ENCODE assay signal across 9 mouse cellular contexts in the genomic region with DNA sequence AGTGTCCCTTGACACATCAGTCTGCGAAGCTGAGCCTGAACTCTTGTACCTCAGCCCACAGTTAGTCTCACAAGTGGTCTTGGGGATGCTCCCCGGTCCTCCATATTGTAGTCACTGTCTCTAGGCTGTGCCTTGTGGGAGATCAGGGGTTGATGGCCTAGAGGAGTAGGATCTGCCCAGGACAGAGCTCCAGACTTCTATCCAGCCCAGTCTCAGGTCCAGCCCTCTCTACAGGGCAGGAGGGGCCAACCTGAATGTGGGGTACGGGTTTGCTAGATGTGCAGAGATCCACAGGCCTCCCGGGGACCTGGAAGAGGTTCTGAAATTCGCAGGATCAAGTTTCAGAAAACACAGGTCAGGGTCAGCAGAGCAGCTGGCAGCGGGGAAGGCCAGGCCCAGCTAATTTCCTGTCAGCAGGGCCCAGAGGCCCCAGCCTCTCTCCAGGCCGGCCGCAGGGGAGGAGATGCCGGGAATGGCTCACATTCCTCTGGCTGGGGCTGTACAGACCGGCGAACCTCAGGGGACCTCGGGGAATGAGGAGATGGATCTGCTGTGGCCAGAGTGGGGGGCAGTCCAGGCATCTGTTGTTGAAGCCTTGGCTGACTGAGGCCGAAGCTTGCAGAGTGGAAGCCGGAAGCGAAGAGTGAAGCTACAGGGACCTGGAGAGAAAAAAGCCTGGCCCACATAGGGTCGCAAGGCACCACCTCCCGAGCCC.
DNase-seq lines count a peak whose midpoint lies in the region; ATAC-seq and TF ChIP-seq lines count a peak whose summit lies in the region.
"Had no signal": no experiment of that assay in that cellular context is flagged by ENCODE, and none has a peak within 500 bp of the region (broad histone marks: within the 10 kb centered on the region; RNA-seq: fewer than 3 reads in every experiment).

No protein-coding gene starts in this region.

- H3K36me3 ChIP-seq in C2C12 (ENCODE audit: control insufficient read depth, insufficient read depth), result no peaks in the 10 kb centered on the region
- no peaks in the 10 kb centered on the region for H3K36me3 ChIP-seq in heart, embryonic 12.5 days
- H3K36me3 ChIP-seq in lung, embryonic 16.5 days (ENCODE audit: control insufficient read depth, insufficient read depth, low read length), result no peaks in the 10 kb centered on the region
- no peaks in the 10 kb centered on the region for H3K36me3 ChIP-seq in stomach, embryonic 14.5 days (ENCODE audit: control insufficient read depth, insufficient read depth, low read length)
- H3K36me3 ChIP-seq: liver, embryonic 15.5 days had no signal

- DNase-seq in embryo, embryonic 10.5 days (ENCODE audit: low spot score), result peak; percentile 84
- peak; percentile 75 for DNase-seq in kidney, adult 9 months
- DNase-seq in left cerebral cortex, adult 9 months (ENCODE audit: low spot score in 2 of 2), result no peak

- ATAC-seq in heart, embryonic 12.5 days (ENCODE audit: insufficient number of reproducible peaks, low FRiP score), result peak; percentile 90
- ATAC-seq in lung, embryonic 16.5 days (ENCODE audit: low read depth), result peak; percentile 96
- ATAC-seq in stomach, embryonic 14.5 days (ENCODE audit: insufficient number of reproducible peaks, insufficient read depth, low FRiP score, low read depth), result peak; percentile 83; the same call in 1 of the 2 replicates
- no peak for ATAC-seq in megakaryocyte progenitor cell, adult 5-6 weeks (replicated peaks; ENCODE audit: poor library complexity)

- no peak for TF ChIP-seq CTCF in C2C12 (IDR thresholded peaks at IDR 0.05; ENCODE audit: control insufficient read depth, insufficient read depth, insufficient read length)

- H3K27me3 ChIP-seq in C2C12 (ENCODE audit: control insufficient read depth, insufficient read depth, insufficient read length), result no peaks in the 10 kb centered on the region
- no peaks in the 10 kb centered on the region for H3K27me3 ChIP-seq in heart, embryonic 12.5 days (replicated peaks)
- no peaks in the 10 kb centered on the region for H3K27me3 ChIP-seq in lung, embryonic 16.5 days (ENCODE audit: control insufficient read depth, insufficient read depth, low read depth, low read length)
- H3K27me3 ChIP-seq in stomach, embryonic 14.5 days (ENCODE audit: control insufficient read depth, insufficient read depth, low read length), result no peaks in the 10 kb centered on the region
- H3K27me3 ChIP-seq: liver, embryonic 15.5 days had no signal

- WGBS in heart, embryonic 12.5 days, result 14% methylated on average over 17 of the region's 17 CpGs
- WGBS in lung, embryonic 16.5 days, result 20% methylated on average over 17 of the region's 17 CpGs
- WGBS in stomach, embryonic 14.5 days, result 23% methylated on average over 17 of the region's 17 CpGs

- no peak overlapping the region for H3ac ChIP-seq in C2C12 (ENCODE audit: control insufficient read depth, insufficient read length, low read depth)

- peak overlapping the region; percentile 27; the same call in 1 of the 2 replicates for H3K4me2 ChIP-seq in heart, embryonic 12.5 days
- no peak overlapping the region for H3K4me2 ChIP-seq in lung, embryonic 16.5 days (ENCODE audit: low read depth, low read length)
- no peak overlapping the region for H3K4me2 ChIP-seq in stomach, embryonic 14.5 days (replicated peaks; ENCODE audit: low read depth, low read length)
- H3K4me2 ChIP-seq: liver, embryonic 15.5 days had no signal

- no peaks in the 10 kb centered on the region for H3K79me2 ChIP-seq in C2C12 (ENCODE audit: control insufficient read depth, insufficient read depth)

- peaks cover 28% of the 10 kb centered on the region for H3K4me1 ChIP-seq in heart, embryonic 12.5 days (replicated peaks)
- H3K4me1 ChIP-seq in lung, embryonic 16.5 days (replicated peaks; ENCODE audit: control insufficient read depth, insufficient read depth, low read length), result peaks cover 14% of the 10 kb centered on the region
- H3K4me1 ChIP-seq in stomach, embryonic 14.5 days (ENCODE audit: control insufficient read depth, insufficient read depth, low read length), result peaks cover 12% of the 10 kb centered on the region
- H3K4me1 ChIP-seq: liver, embryonic 15.5 days had no signal

- H3K27ac ChIP-seq in heart, embryonic 12.5 days (ENCODE audit: poor library complexity, severe bottlenecking), result peak overlapping the region; percentile 92
- peak overlapping the region; percentile 88 for H3K27ac ChIP-seq in lung, embryonic 16.5 days (ENCODE audit: low read length)
- H3K27ac ChIP-seq in stomach, embryonic 14.5 days (ENCODE audit: low read length), result peak overlapping the region; percentile 82
- H3K27ac ChIP-seq: liver, embryonic 15.5 days had no signal

- no peak overlapping the region for H3K4me3 ChIP-seq in C2C12 (ENCODE audit: insufficient read depth, poor library complexity, severe bottlenecking)
- no peak overlapping the region for H3K4me3 ChIP-seq in heart, embryonic 12.5 days
- no peak overlapping the region for H3K4me3 ChIP-seq in lung, embryonic 16.5 days (ENCODE audit: low read length)
- no peak overlapping the region for H3K4me3 ChIP-seq in stomach, embryonic 14.5 days (ENCODE audit: low read depth, low read length)
- H3K4me3 ChIP-seq: liver, embryonic 15.5 days had no signal

- H3K9ac ChIP-seq in heart, embryonic 12.5 days, result 0 out of 2 replicates have a peak overlapping the region, but pooled peaks have one; percentile 17
- peak overlapping the region; percentile 51 for H3K9ac ChIP-seq in lung, embryonic 16.5 days (ENCODE audit: low read length)
- H3K9ac ChIP-seq in stomach, embryonic 14.5 days (replicated peaks; ENCODE audit: low read depth, low read length), result no peak overlapping the region
- H3K9ac ChIP-seq: liver, embryonic 15.5 days had no signal

- peaks cover 5% of the 10 kb centered on the region; the same call in 1 of the 2 replicates for H3K9me3 ChIP-seq in heart, embryonic 12.5 days (replicated peaks)
- H3K9me3 ChIP-seq in lung, embryonic 16.5 days (ENCODE audit: control insufficient read depth, low read length), result no peaks in the 10 kb centered on the region
- H3K9me3 ChIP-seq in stomach, embryonic 14.5 days (ENCODE audit: control insufficient read depth, low read depth, low read length), result no peaks in the 10 kb centered on the region
- H3K9me3 ChIP-seq: liver, embryonic 15.5 days had no signal

- no peaks in the 10 kb centered on the region for H3K79me3 ChIP-seq in C2C12 (ENCODE audit: low read depth)

TF ChIP-seq in C2C12, 6 proteins besides CTCF, POLR2A, EP300 and RAD21:
- TF ChIP-seq MYOD1 (IDR thresholded peaks at IDR 0.05; ENCODE audit: control insufficient read depth, insufficient read length, low read depth) (peak; percentile 74), MAX (IDR thresholded peaks at IDR 0.05) (no peak)
TF ChIP-seq in C2C12: peak in this region for 1.

Comparison
In these comparisons a context has a peak if more than half of its experiments do, and no peak if none do; other contexts are left out.
1. DNase-seq: peak in embryo, embryonic 10.5 days (single experiment) and kidney, adult 9 months (single experiment); none in left cerebral cortex, adult 9 months (0 of 2).
2. Peak in every context shown above with its lines, with median percentiles within 50 percentile points of each other: H3K27ac ChIP-seq.